In genomic region chr5:31116912-31117311, GRCm38 (mm10) we compare ENCODE assay signal across 31 mouse cellular contexts. TPM values are rescaled to one million over a fixed set of nuclear protein-coding genes. Genes with fewer than 3 reads are reported as not detected.
DNase-seq lines count a peak whose midpoint lies in the region; ATAC-seq and TF ChIP-seq lines count a peak whose summit lies in the region.
"Had no signal": no experiment of that assay in that cellular context is flagged by ENCODE, and none has a peak within 500 bp of the region (broad histone marks: within the 10 kb centered on the region; RNA-seq: fewer than 3 reads in every experiment).

No protein-coding gene starts in this region.

- TF ChIP-seq CTCF in testis, adult 2 months (IDR thresholded peaks at IDR 0.05; ENCODE audit: control insufficient read depth, insufficient read depth, insufficient replicate concordance, low read depth, low read length), result no peak

- H3K27me3 ChIP-seq in testis, adult 2 months (ENCODE audit: control insufficient read depth, insufficient read depth, low read length), result no peaks in the 10 kb centered on the region
- peaks cover 5% of the 10 kb centered on the region; the same call in 1 of the 2 replicates for H3K27me3 ChIP-seq in heart, embryonic 15.5 days
- H3K27me3 ChIP-seq: embryonic facial prominence, embryonic 12.5 days; stomach, embryonic 15.5 days had no signal

- peak; percentile 18; the same call in 1 of the 2 replicates for ATAC-seq in heart, embryonic 15.5 days (replicated peaks; ENCODE audit: insufficient number of reproducible peaks, insufficient read depth, low FRiP score, low read depth)
- ATAC-seq: forebrain, embryonic 13.5 days; liver, embryonic 12.5 days; midbrain, embryonic 16.5 days had no signal

- H3K4me2 ChIP-seq in heart, embryonic 15.5 days, result peak overlapping the region; percentile 57
- H3K4me2 ChIP-seq: embryonic facial prominence, embryonic 12.5 days; forebrain, embryonic 13.5 days; hindbrain, embryonic 13.5 days; liver, embryonic 12.5 days; stomach, embryonic 15.5 days had no signal

- H3K4me3 ChIP-seq in testis, adult 2 months (ENCODE audit: control insufficient read depth, low read depth, low read length), result peak overlapping the region; percentile 83
- H3K4me3 ChIP-seq in heart, embryonic 15.5 days, result peak overlapping the region; percentile 39
- H3K4me3 ChIP-seq: embryonic facial prominence, embryonic 12.5 days; erythroblast, embryonic 14.5 days; forebrain, embryonic 13.5 days; hindbrain, embryonic 13.5 days; liver, embryonic 12.5 days; stomach, embryonic 15.5 days had no signal

- peak; percentile 73; the same call in 1 of the 2 replicates for TF ChIP-seq POLR2A in testis, adult 2 months (IDR thresholded peaks at IDR 0.05; ENCODE audit: control insufficient read depth, low read depth, low read length)

- no peak overlapping the region for H3K27ac ChIP-seq in testis, adult 2 months (ENCODE audit: control insufficient read depth, insufficient read depth, low read depth, low read length)
- peak overlapping the region; percentile 69 for H3K27ac ChIP-seq in heart, embryonic 15.5 days
- H3K27ac ChIP-seq: embryonic facial prominence, embryonic 12.5 days; forebrain, embryonic 13.5 days; hindbrain, embryonic 13.5 days; liver, embryonic 12.5 days; stomach, embryonic 15.5 days had no signal

- WGBS in heart, embryonic 15.5 days, result 12% methylated on average over 10 of the region's 10 CpGs

- peaks cover 5% of the 10 kb centered on the region; the same call in 1 of the 2 replicates for H3K4me1 ChIP-seq in testis, adult 2 months (ENCODE audit: control insufficient read depth, insufficient read depth, low read length)
- peaks cover 8% of the 10 kb centered on the region; the same call in 1 of the 2 replicates for H3K4me1 ChIP-seq in heart, embryonic 15.5 days (replicated peaks)
- H3K4me1 ChIP-seq: embryonic facial prominence, embryonic 12.5 days; forebrain, embryonic 13.5 days; hindbrain, embryonic 13.5 days; liver, embryonic 12.5 days; stomach, embryonic 15.5 days had no signal

- DNase-seq in heart, adult 11 months, result peak; percentile 91
- DNase-seq in heart, postnatal 25 days (ENCODE audit: low spot score), result no peak
- DNase-seq in testis, postnatal 10 days (ENCODE audit: low spot score), result no peak
- DNase-seq in thymus, postnatal 10 days (ENCODE audit: low spot score in 2 of 2), result no peak
- DNase-seq in layer of hippocampus, postnatal 36 days, result no peak
- DNase-seq: adrenal gland, postnatal 25 days; B cell, adult 2 months; cerebellum, adult 11 months; cerebellum, postnatal 10 days; kidney, adult 9 months; kidney, postnatal 36 days; layer of hippocampus, adult 9-11 months; lung, adult 2 months; lung, postnatal 4 days; right cerebral cortex, postnatal 25 days had no signal

- 0 out of 2 replicates have a peak overlapping the region, but pooled peaks have one; percentile 17 for H3K9ac ChIP-seq in heart, embryonic 15.5 days
- H3K9ac ChIP-seq: embryonic facial prominence, embryonic 12.5 days; forebrain, embryonic 13.5 days; hindbrain, embryonic 13.5 days; liver, embryonic 12.5 days; stomach, embryonic 15.5 days had no signal

- H3K36me3 ChIP-seq in testis, adult 2 months (ENCODE audit: control insufficient read depth, insufficient read depth, low read length), result no peaks in the 10 kb centered on the region
- H3K36me3 ChIP-seq in heart, embryonic 15.5 days, result no peaks in the 10 kb centered on the region
- H3K36me3 ChIP-seq: embryonic facial prominence, embryonic 12.5 days; G1E; hindbrain, embryonic 13.5 days; liver, embryonic 12.5 days; stomach, embryonic 15.5 days had no signal

- intact Hi-C loops in heart, postnatal 25 days (cut with DNase I), result no loop called here

- H3K9me3 ChIP-seq in heart, embryonic 15.5 days (replicated peaks), result no peaks in the 10 kb centered on the region
- H3K9me3 ChIP-seq: embryonic facial prominence, embryonic 12.5 days; forebrain, embryonic 13.5 days; G1E; hindbrain, embryonic 13.5 days; liver, embryonic 12.5 days; stomach, embryonic 15.5 days had no signal

RNA-seq across cellular contexts. Expression of gene Trim54, which starts 0.4 kb away (rescaled TPM):
- total RNA-seq in heart, postnatal 25 days (2021), result 100 to 1,000 TPM; 183 to 212 TPM
- polyA plus RNA-seq in testis, adult 2 months (2012; rRNA removed), result 9.8 and 11.1 TPM in 2 replicates
- 8.0 and 9.9 TPM in 2 replicates for polyA plus RNA-seq in heart, embryonic 15.5 days (2015; fragmentation: Nextera tagmentation; extraction: Ambion mirVana)
- total RNA-seq in layer of hippocampus, postnatal 36 days (2021), result not detected
- total RNA-seq: adrenal gland, postnatal 25 days; G1E; granulocyte monocyte progenitor cell, adult 5-6 weeks; neutrophil, adult 5-6 weeks had no signal
- polyA plus RNA-seq: erythroblast, embryonic 14.5 days; forebrain, embryonic 13.5 days; G1E; intestine, embryonic 14.5 days; liver, embryonic 12.5 days; midbrain, embryonic 16.5 days; stomach, embryonic 15.5 days had no signal

RNA-seq across cellular contexts. Expression of gene Slc30a3, which starts 8.9 kb away (rescaled TPM):
- not detected for total RNA-seq in heart, postnatal 25 days (2021)
- 311 and 315 TPM in 2 replicates for polyA plus RNA-seq in testis, adult 2 months (2012; rRNA removed)
- 0.25 and 0.36 TPM in 2 replicates for polyA plus RNA-seq in heart, embryonic 15.5 days (2015; fragmentation: Nextera tagmentation; extraction: Ambion mirVana)
- total RNA-seq in layer of hippocampus, postnatal 36 days (2021), result 10 to 100 TPM; 73.6 to 76.8 TPM
- total RNA-seq: adrenal gland, postnatal 25 days; granulocyte monocyte progenitor cell, adult 5-6 weeks; neutrophil, adult 5-6 weeks had no signal
- polyA plus RNA-seq: erythroblast, embryonic 14.5 days; G1E; limb, embryonic 11.5 days; lung, adult 2 months had no signal

RNA-seq across cellular contexts. Expression of gene Dnajc5g, which starts 10.8 kb away (rescaled TPM):
- not detected for total RNA-seq in heart, postnatal 25 days (2021)
- polyA plus RNA-seq in testis, adult 2 months (2012; rRNA removed), result 172 and 183 TPM in 2 replicates
- polyA plus RNA-seq in heart, embryonic 15.5 days (2015; fragmentation: Nextera tagmentation; extraction: Ambion mirVana), result not detected in 2 replicates
- not detected for total RNA-seq in layer of hippocampus, postnatal 36 days (2021)
- total RNA-seq: adrenal gland, postnatal 25 days; G1E; granulocyte monocyte progenitor cell, adult 5-6 weeks; left cerebral cortex, adult 8-10 months; neutrophil, adult 5-6 weeks had no signal
- polyA plus RNA-seq: embryonic facial prominence, embryonic 12.5 days; erythroblast, embryonic 14.5 days; forebrain, embryonic 13.5 days; G1E; hindbrain, embryonic 13.5 days; intestine, embryonic 14.5 days; limb, embryonic 11.5 days; liver, embryonic 12.5 days; lung, adult 2 months; midbrain, embryonic 16.5 days; stomach, embryonic 15.5 days; thymus, postnatal 0 days had no signal

RNA-seq across cellular contexts. Expression of gene Ucn, which starts 21.7 kb away (rescaled TPM):
- total RNA-seq in heart, postnatal 25 days (2021), result not detected
- 0.57 and 1.4 TPM in 2 replicates for polyA plus RNA-seq in testis, adult 2 months (2012; rRNA removed)
- not detected in 2 replicates for polyA plus RNA-seq in heart, embryonic 15.5 days (2015; fragmentation: Nextera tagmentation; extraction: Ambion mirVana)
- total RNA-seq in layer of hippocampus, postnatal 36 days (2021), result not detected
- total RNA-seq: adrenal gland, postnatal 25 days; G1E; granulocyte monocyte progenitor cell, adult 5-6 weeks; neutrophil, adult 5-6 weeks had no signal
- polyA plus RNA-seq: embryonic facial prominence, embryonic 12.5 days; erythroblast, embryonic 14.5 days; forebrain, embryonic 13.5 days; G1E; hindbrain, embryonic 13.5 days; intestine, embryonic 14.5 days; limb, embryonic 11.5 days; liver, embryonic 12.5 days; lung, adult 2 months; midbrain, embryonic 16.5 days; stomach, embryonic 15.5 days; thymus, postnatal 0 days had no signal

RNA-seq across cellular contexts. Expression of gene Mpv17, which starts 37.1 kb away (rescaled TPM):
- total RNA-seq in heart, postnatal 25 days (2021), result 10 to 100 TPM; 55.1 to 55.5 TPM
- polyA plus RNA-seq in testis, adult 2 months (2012; rRNA removed), result 11.2 and 14.3 TPM in 2 replicates
- 77.0 and 83.6 TPM in 2 replicates for polyA plus RNA-seq in heart, embryonic 15.5 days (2015; fragmentation: Nextera tagmentation; extraction: Ambion mirVana)
- 10 to 100 TPM; 61.2 to 62.2 TPM for total RNA-seq in layer of hippocampus, postnatal 36 days (2021)

Comparison
In these comparisons a context has a peak if more than half of its experiments do, and no peak if none do; other contexts are left out.
1. RNA of gene Trim54, which starts 0.4 kb away (total RNA-seq): 183 to 212 TPM in heart, postnatal 25 days; not detected in layer of hippocampus, postnatal 36 days; every median in the first group is over 100 times any median in the second.
2. RNA of gene Slc30a3, which starts 8.9 kb away (total RNA-seq): 73.6 to 76.8 TPM in layer of hippocampus, postnatal 36 days; not detected in heart, postnatal 25 days; every median in the first group is over 10 times any median in the second.